Mouse (Mus musculus): ENCODE results near the gene Aox2. TPM values are rescaled to one million over a fixed set of nuclear protein-coding genes. Genes with fewer than 3 reads are reported as not detected.
A peak's percentile ranks its signal among the peaks of the same experiment; 100 is the strongest.

The Aox2 gene
- polyA plus RNA-seq, 1 experiment from 2014 or later, result 0.03 TPM

DNA sequence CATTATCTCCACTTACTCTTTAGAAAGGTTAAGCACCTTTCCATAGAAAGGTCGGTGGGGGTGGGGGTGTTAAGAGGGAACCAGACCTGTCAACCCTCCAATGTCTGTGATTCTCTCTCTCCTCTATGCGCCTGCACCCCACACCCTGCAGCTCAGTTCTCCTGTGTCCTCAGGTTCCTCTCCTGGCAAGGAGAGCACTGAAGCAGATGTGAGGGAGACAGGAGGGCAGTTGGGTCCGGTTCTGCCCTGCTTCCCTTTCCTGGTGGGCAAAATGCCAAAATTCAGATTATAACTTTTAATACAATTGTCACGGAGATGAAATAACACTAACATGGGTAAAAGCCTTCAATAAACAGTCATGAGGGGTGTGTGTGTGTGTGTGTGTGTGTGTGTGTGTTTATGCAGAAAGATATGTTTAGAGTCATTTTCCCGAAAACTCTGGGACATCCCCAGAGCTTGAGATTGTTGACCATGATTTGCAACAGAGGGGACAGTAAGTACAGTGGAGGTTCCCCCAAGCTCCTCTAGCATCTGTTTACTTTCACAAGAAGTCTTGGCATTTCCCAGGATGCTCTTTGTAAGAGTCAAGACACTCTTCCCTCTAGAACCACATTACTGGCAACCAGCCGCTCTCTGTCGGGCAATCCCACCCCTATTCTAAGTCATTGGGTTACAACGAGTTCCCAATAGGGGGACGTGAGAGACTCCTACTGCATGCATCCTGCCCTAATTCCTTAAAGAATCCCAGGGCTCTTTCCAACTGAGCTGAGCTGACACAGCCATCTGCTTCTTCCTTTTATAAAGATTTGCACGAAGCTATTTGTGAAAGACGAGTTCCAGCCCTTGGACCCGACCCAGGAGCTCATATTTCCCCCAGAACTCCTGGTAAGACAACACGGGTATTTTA lies 13.5 kb downstream of the Aox2 start:
- H3K9ac ChIP-seq, result no peak overlapping the region
- H3K4me3 ChIP-seq (replicated peaks), result no peak overlapping the region
- 0 out of 2 replicates have a peak, but pooled peaks cover 3% of the 10 kb centered on the region for H3K4me1 ChIP-seq (replicated peaks)
- H3K9me3 ChIP-seq, result no peaks in the 10 kb centered on the region
- peak; percentile 71 for ATAC-seq
- no peaks in the 10 kb centered on the region for H3K36me3 ChIP-seq
- H3K4me2 ChIP-seq (replicated peaks), result no peak overlapping the region
- H3K27ac ChIP-seq, result peak overlapping the region; percentile 52; the same call in 1 of the 2 replicates
- WGBS, result 36% methylated on average over 13 of the region's 13 CpGs
- H3K27me3 ChIP-seq (replicated peaks), result no peaks in the 10 kb centered on the region

DNA sequence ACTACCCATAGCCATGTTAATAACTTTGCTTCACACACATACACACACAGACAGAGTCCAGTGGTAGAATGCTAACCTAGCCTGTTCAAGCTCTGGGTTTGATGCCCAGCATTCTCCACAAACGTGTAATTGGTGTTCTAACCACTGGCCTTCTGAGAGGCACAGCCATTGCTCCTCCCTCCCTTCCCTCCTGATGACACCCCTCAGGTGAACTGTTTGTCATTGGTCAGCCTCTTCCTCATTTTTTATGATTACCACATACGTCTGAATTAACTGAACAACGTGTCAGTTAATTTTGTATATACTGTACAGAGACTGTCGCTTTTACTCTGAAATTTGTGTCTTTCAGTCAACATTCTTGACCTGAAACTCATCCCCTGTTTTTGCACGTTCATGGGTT lies 16.6 kb downstream of the Aox2 start:
- no peak overlapping the region for H3K9ac ChIP-seq
- no peaks in the 10 kb centered on the region for H3K36me3 ChIP-seq
- H3K27ac ChIP-seq, result no peak overlapping the region
- ATAC-seq, result no peak
- no peak overlapping the region for H3K4me2 ChIP-seq (replicated peaks)
- H3K4me3 ChIP-seq (replicated peaks), result no peak overlapping the region
- H3K9me3 ChIP-seq, result no peaks in the 10 kb centered on the region
- WGBS, result 76% methylated on average over 5 of the region's 5 CpGs
- no peaks in the 10 kb centered on the region for H3K27me3 ChIP-seq (replicated peaks)
- 0 out of 2 replicates have a peak, but pooled peaks cover 3% of the 10 kb centered on the region for H3K4me1 ChIP-seq (replicated peaks)

DNA sequence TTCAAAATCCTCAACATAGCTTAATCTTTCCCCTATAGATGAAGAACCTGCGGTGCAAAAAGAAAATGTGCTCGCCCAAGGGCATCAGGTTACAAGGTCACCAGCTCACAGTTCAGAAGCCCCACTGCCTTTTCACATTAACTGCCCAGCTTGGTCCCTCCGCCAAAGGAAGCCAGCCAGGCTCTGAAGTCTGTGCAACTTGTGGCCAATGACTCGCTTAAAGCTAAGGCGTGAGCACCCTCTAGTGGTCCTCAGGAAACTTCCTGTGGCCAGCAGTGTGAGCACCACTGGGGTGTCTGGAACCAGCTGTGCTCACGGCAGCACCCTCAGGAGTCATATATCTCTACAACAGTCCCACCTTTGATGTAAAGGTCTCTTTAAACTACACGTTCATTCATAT lies 18.2 kb downstream of the Aox2 start:
- WGBS, result 8% methylated on average over 7 of the region's 7 CpGs
- H3K4me1 ChIP-seq (replicated peaks), result 0 out of 2 replicates have a peak, but pooled peaks cover 2% of the 10 kb centered on the region
- peak; percentile 75; the same call in 1 of the 2 replicates for ATAC-seq

DNA sequence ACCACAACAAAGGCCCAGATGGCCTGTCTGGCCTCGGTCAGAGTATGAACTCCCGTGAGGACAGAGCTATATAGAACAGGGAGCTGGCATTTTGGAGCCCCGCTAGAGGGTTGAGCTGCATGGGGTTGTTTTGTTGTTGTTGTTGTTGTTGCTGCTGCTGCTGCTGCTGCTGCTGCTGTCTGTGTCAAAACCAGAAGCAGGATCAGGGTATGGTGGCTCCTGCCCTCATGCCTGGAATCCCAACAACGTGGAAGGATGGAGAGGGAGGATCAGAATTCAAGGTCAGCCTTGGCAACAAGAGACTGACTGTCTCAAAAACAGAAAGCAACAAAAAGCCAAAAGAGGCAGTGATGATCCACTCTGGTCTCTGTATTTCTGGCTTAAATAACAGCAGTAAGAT lies 18.7 kb downstream of the Aox2 start:
- Histone ChIP-seq H3K36me3 (no peaks in the 10 kb centered on the region), H3K27ac (no peak overlapping the region), H3K9me3 (no peaks in the 10 kb centered on the region), H3K4me2 (replicated peaks) (no peak overlapping the region), H3K4me3 (replicated peaks) (no peak overlapping the region), H3K27me3 (replicated peaks) (no peaks in the 10 kb centered on the region), H3K9ac (no peak overlapping the region), H3K4me1 (replicated peaks) (no peaks in the 10 kb centered on the region)
- no peak for ATAC-seq
- 56% methylated on average over 4 of the region's 4 CpGs for WGBS

More for the DNA sequence above, 18.2 kb downstream of the Aox2 start:
- Histone ChIP-seq H3K27ac (no peak overlapping the region), H3K4me3 (replicated peaks) (no peak overlapping the region), H3K4me2 (replicated peaks) (no peak overlapping the region), H3K36me3 (no peaks in the 10 kb centered on the region), H3K9ac (no peak overlapping the region), H3K9me3 (no peaks in the 10 kb centered on the region), H3K27me3 (replicated peaks) (no peaks in the 10 kb centered on the region)

DNA sequence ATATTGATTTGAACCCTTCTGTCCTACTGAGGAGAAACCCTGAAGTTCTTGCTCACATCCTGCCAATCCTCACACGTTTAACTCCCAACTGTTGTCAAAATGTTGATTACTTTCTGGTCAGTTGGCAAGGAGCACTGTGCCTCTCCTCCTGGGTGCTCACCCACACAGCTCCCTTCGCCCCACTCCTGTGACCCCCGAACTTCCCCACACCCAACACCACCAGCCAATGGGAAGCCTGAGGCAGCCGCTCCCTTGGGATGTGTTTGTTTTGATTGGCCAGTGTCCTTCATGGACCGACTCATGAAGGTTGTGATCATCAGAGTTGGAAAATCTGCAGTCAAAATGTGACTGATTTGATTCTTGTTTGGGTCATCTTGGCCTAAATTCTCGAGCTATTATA lies 20.2 kb downstream of the Aox2 start:
- Histone ChIP-seq H3K4me1 (replicated peaks) (no peaks in the 10 kb centered on the region), H3K36me3 (no peaks in the 10 kb centered on the region), H3K4me2 (replicated peaks) (no peak overlapping the region), H3K27ac (no peak overlapping the region), H3K9ac (no peak overlapping the region), H3K27me3 (replicated peaks) (no peaks in the 10 kb centered on the region), H3K4me3 (replicated peaks) (no peak overlapping the region), H3K9me3 (no peaks in the 10 kb centered on the region)
- 77% methylated on average over 6 of the region's 6 CpGs for WGBS
- ATAC-seq, result no peak

DNA sequence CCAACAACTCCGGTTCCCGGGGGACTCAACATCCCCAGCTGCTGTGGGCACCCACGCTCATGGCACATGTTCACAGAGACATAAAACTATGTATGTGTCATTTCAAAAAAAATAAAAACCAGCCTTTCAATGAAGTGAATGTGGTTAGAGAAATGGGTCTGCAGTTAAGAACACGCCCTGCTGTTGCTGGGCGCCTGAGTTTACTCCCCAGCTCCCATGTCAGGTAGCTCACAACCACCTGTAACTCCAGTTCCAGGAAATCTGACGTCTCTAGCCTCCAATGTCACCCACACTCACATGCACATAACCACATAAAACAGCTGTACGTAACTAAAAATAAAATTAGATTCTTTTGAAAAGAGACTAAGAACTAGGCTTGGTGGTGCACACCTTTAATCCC lies 22.9 kb downstream of the Aox2 start:
- ATAC-seq, result no peak
- Histone ChIP-seq H3K4me1 (replicated peaks) (peaks cover 9% of the 10 kb centered on the region; the same call in 1 of the 2 replicates), H3K9ac (no peak overlapping the region), H3K36me3 (no peaks in the 10 kb centered on the region), H3K9me3 (no peaks in the 10 kb centered on the region), H3K4me3 (replicated peaks) (no peak overlapping the region), H3K27me3 (replicated peaks) (no peaks in the 10 kb centered on the region), H3K4me2 (replicated peaks) (no peak overlapping the region), H3K27ac (no peak overlapping the region)
- WGBS, result 94% methylated on average over 7 of the region's 7 CpGs

DNA sequence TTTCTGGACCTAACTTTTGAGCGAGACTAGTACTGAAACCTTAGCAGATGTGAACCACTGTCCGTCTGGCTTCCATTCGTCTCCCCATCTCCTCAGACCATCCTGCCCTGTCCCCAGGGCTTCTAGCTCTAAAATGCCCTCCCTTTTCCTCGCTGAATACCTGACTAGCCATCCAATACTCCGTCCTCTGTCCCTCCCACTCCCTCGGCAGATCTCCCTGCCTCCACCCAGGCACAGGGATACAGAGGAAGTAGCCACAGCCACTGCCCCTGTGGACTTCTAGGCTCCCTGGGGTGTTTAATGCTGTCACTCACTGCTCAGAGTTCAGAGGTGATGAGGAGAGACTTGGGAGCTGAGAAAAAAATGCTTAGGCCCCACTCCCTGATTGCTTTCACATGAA lies 23.9 kb downstream of the Aox2 start:
- ATAC-seq, result no peak
- Histone ChIP-seq H3K27me3 (replicated peaks) (no peaks in the 10 kb centered on the region), H3K4me2 (replicated peaks) (no peak overlapping the region), H3K9ac (no peak overlapping the region), H3K27ac (no peak overlapping the region), H3K4me1 (replicated peaks) (peaks cover 9% of the 10 kb centered on the region; the same call in 1 of the 2 replicates), H3K36me3 (no peaks in the 10 kb centered on the region), H3K9me3 (no peaks in the 10 kb centered on the region), H3K4me3 (replicated peaks) (no peak overlapping the region)
- 80% methylated on average over 6 of the region's 6 CpGs for WGBS

DNA sequence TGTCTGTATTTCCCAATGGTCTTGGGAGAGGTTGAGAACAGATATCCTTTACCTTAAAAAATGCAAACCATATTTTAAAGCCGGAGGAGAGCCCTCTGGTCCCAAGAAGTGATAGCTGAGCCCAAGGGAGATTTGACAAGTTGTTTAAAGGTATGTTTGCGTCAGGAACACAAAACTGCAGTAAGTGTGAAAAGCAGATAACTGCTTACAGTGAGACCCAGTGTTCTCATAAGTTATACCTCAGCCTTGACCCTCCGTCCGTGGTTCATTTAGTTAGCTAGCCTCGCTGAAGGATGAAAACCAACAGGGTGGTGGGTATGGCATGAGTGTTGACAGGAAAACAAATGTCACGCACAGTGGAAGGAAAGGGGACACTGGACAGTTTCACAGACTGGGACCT lies 24.9 kb downstream of the Aox2 start:
- Histone ChIP-seq H3K4me3 (replicated peaks) (no peak overlapping the region), H3K27ac (no peak overlapping the region), H3K4me2 (replicated peaks) (no peak overlapping the region), H3K36me3 (no peaks in the 10 kb centered on the region), H3K4me1 (replicated peaks) (peaks cover 9% of the 10 kb centered on the region; the same call in 1 of the 2 replicates), H3K9me3 (no peaks in the 10 kb centered on the region), H3K27me3 (replicated peaks) (no peaks in the 10 kb centered on the region), H3K9ac (no peak overlapping the region)
- no peak for ATAC-seq
- 87% methylated on average over 6 of the region's 6 CpGs for WGBS

DNA sequence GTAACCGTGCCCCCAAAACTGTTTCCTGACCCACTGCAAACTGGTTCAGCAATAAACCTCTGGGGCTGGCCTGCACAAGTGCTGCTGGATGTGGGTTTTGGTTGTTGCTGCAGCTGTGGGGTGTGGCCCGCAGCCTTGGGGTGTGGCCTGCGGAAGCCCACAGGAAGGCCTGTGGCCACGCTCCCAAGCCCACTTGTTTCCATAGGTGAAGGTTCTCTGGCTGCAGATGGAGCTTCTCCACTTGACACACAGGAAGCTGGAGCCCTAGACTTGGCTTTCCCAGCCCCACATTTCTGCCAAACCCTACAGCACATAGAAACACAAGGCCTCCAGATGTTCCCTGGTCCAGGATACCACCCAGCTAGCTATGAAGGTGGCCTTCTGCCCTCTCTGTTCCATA lies 25.6 kb downstream of the Aox2 start:
- Histone ChIP-seq H3K9me3 (no peaks in the 10 kb centered on the region), H3K27me3 (replicated peaks) (no peaks in the 10 kb centered on the region), H3K4me2 (replicated peaks) (no peak overlapping the region), H3K36me3 (no peaks in the 10 kb centered on the region), H3K9ac (no peak overlapping the region), H3K4me3 (replicated peaks) (no peak overlapping the region), H3K27ac (peak overlapping the region; percentile 61; the same call in 1 of the 2 replicates), H3K4me1 (replicated peaks) (peaks cover 9% of the 10 kb centered on the region; the same call in 1 of the 2 replicates)
- peak; percentile 76 for ATAC-seq
- WGBS, result 62% methylated on average over 4 of the region's 4 CpGs

DNA sequence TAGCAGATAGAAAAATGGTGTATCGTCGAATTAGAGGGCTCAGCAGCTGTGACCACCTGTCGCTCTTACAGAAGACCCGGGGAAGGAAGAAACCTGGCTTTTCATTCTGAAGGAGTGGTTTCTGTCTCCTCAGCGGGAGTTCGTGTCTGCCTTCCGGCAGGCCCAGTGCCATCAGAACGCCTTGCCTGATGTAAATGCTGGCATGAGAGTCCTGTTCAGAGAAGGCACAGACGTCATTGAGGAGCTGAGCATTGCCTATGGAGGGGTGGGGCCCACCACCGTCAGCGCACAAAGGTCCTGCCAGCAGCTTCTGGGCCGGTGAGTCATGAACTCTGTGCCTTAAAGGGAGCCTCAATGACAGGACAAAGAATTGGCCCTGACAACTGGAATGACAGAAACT lies 26.2 kb downstream of the Aox2 start:
- no peaks in the 10 kb centered on the region for H3K9me3 ChIP-seq
- H3K27ac ChIP-seq, result peak overlapping the region; percentile 61; the same call in 1 of the 2 replicates
- peaks cover 9% of the 10 kb centered on the region; the same call in 1 of the 2 replicates for H3K4me1 ChIP-seq (replicated peaks)
- H3K36me3 ChIP-seq, result no peaks in the 10 kb centered on the region
- 37% methylated on average over 12 of the region's 12 CpGs for WGBS
- no peak overlapping the region for H3K4me3 ChIP-seq (replicated peaks)
- ATAC-seq, result peak; percentile 86
- no peak overlapping the region for H3K4me2 ChIP-seq (replicated peaks)
- H3K9ac ChIP-seq, result no peak overlapping the region
- H3K27me3 ChIP-seq (replicated peaks), result no peaks in the 10 kb centered on the region

DNA sequence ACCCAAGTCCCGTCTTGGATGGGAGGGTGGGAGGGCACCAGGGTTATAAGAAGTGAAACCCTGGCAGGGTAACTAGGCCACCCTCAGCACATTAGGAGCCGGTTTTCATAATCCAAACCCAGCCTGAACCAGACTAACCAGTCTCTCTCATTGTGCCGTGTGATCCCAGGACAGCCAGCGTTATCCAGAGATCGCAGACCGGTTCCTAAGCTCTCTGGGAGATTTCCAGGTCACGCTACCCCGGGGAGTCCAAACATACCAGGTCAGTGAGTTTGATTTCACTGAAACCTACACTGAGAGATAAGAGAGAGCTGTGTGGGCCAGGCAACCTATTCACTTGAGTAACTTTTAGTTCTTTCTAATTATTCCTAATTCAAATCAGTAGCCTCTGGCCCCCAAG lies 29.1 kb downstream of the Aox2 start:
- WGBS, result 59% methylated on average over 8 of the region's 8 CpGs
- ATAC-seq, result no peak
- Histone ChIP-seq H3K4me3 (replicated peaks) (no peak overlapping the region), H3K4me2 (replicated peaks) (no peak overlapping the region), H3K9me3 (no peaks in the 10 kb centered on the region), H3K27ac (no peak overlapping the region), H3K9ac (no peak overlapping the region), H3K4me1 (replicated peaks) (peaks cover 9% of the 10 kb centered on the region; the same call in 1 of the 2 replicates), H3K36me3 (no peaks in the 10 kb centered on the region), H3K27me3 (replicated peaks) (no peaks in the 10 kb centered on the region)

DNA sequence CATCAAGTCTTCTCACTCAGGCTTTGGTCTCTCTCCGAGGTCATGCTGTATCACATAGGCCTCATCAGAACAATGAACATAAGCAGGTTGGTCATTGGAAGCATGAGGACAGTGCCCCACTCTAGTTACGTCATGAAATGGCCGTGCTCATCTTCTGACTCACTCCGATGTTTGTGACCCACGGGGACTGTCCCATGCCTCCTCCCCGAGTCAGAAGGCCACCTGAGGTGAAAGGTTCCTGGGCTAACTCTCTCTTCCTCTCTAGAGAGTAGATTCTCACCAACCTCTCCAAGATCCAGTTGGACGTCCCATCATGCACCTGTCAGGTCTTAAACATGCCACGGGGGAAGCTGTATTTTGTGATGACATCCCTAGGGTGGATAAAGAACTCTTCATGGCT lies 30.5 kb downstream of the Aox2 start:
- ATAC-seq, result no peak
- Histone ChIP-seq H3K4me2 (replicated peaks) (no peak overlapping the region), H3K4me1 (replicated peaks) (peaks cover 8% of the 10 kb centered on the region; the same call in 1 of the 2 replicates), H3K36me3 (no peaks in the 10 kb centered on the region), H3K9me3 (no peaks in the 10 kb centered on the region), H3K9ac (no peak overlapping the region), H3K27ac (no peak overlapping the region), H3K27me3 (replicated peaks) (no peaks in the 10 kb centered on the region), H3K4me3 (replicated peaks) (no peak overlapping the region)
- WGBS, result 91% methylated on average over 8 of the region's 8 CpGs

DNA sequence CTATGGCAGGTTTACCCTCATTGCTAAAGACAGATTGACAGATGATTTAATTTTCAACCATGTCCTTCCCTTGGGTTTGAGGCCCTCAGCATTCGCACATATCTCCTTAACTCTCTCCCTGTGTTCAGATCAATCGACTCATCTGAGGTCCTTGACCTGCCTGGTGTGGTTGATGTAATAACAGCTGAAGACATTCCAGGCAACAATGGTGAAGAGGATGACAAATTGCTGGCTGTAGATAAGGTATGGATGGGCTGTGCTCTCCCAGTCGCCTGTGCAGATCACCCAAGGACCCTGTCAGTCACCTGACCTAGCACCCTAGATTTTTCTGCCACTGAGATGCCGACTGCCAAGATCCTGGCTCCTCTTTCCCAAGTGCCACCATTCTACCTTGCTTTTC lies 31.7 kb downstream of the Aox2 start:
- Histone ChIP-seq H3K27ac (no peak overlapping the region), H3K36me3 (no peaks in the 10 kb centered on the region), H3K4me3 (replicated peaks) (no peak overlapping the region), H3K9me3 (no peaks in the 10 kb centered on the region), H3K27me3 (replicated peaks) (no peaks in the 10 kb centered on the region), H3K4me1 (replicated peaks) (no peaks in the 10 kb centered on the region; the same call in 1 of the 2 replicates), H3K9ac (no peak overlapping the region), H3K4me2 (replicated peaks) (no peak overlapping the region)
- WGBS, result 64% methylated on average over 4 of the region's 4 CpGs
- no peak for ATAC-seq
